Mouse (Mus musculus): Measurements from ENCODE around the gene Zfp106. TPM values are rescaled to one million over a fixed set of nuclear protein-coding genes. Genes with fewer than 3 reads are reported as not detected.

The Zfp106 gene
- polyA plus RNA-seq, 1 experiment from 2014 or later, result 48.4 TPM

DNA sequence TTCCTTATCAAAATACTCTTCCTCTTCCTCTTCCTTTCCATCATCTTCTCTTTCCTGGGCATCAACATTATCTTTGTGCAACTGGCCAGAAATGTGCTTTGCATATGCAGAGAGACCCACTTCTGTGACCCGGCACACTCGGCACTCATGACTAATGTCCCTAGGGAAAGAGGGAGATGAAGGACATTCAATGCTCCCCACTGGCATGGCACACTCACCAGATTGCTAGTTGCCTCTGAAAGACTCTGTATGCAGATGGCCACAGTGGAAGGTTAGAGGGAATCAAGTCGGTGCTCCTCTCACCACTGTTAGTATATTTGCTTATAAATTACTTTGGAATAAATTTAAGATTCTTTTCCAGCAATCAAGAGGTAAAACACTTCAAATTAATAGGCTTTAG lies 24.3 kb downstream of the Zfp106 start:
- H3K4me3 ChIP-seq, result no peak overlapping the region
- ATAC-seq, result peak; percentile 38; the same call in 1 of the 2 replicates
- no peak overlapping the region for H3K4me2 ChIP-seq
- H3K27me3 ChIP-seq, result no peaks in the 10 kb centered on the region
- peak overlapping the region; percentile 63 for H3K27ac ChIP-seq
- peaks cover 16% of the 10 kb centered on the region for H3K4me1 ChIP-seq
- peaks cover 25% of the 10 kb centered on the region for H3K36me3 ChIP-seq (ENCODE audit: poor library complexity, severe bottlenecking)
- 61% methylated on average over 3 of the region's 3 CpGs for whole genome bisulfite sequencing
- H3K9me3 ChIP-seq (replicated peaks), result no peaks in the 10 kb centered on the region
- no peak overlapping the region for H3K9ac ChIP-seq

DNA sequence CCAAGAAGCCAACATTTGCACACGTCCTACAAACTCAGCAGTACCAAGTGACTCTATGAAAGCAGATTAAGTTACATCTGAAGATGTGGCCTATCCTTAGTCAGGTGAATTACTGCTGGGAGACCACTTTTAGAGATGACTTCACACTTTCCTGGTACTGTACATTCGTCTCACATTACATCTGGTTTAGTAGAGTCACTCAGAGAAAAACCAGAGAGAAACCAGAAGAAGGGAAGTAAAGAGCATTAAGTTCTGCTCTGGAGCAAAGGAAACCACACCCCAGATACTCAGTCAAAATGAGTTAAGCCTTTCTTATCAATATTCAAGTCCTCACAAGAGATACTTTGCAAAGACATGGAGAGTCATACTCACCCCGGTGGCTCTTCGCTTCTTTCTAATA lies 32.4 kb downstream of the Zfp106 start:
- no peaks in the 10 kb centered on the region for H3K4me1 ChIP-seq
- no peak overlapping the region for H3K27ac ChIP-seq
- H3K4me3 ChIP-seq, result no peak overlapping the region
- no peak for ATAC-seq
- no peaks in the 10 kb centered on the region for H3K27me3 ChIP-seq
- peaks cover 86% of the 10 kb centered on the region for H3K36me3 ChIP-seq (ENCODE audit: poor library complexity, severe bottlenecking)
- H3K4me2 ChIP-seq, result no peak overlapping the region
- WGBS, result 95% methylated on average over 4 of the region's 4 CpGs
- H3K9ac ChIP-seq, result no peak overlapping the region
- H3K9me3 ChIP-seq (replicated peaks), result no peaks in the 10 kb centered on the region

DNA sequence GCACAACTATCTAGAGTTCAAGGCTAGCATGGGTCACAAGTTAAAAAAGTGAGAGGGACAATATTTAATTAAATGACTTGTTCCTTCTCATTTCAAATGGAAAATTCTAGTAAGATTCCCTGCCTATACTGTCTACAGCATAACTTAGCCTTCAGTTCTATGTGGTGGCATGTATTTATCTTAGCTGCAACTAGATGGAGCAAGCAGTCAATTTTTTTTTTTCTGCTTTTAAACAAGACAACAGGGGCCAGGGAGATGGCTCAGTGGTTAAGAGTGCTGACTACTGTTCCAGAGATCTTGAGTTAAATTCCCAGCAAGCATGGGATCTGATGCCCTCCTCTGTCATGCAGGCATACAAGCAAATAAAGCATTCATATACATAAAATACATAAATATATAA lies 34.1 kb downstream of the Zfp106 start:
- Histone ChIP-seq H3K36me3 (ENCODE audit: poor library complexity, severe bottlenecking) (peaks cover 91% of the 10 kb centered on the region), H3K4me1 (no peaks in the 10 kb centered on the region), H3K4me3 (no peak overlapping the region), H3K9me3 (replicated peaks) (no peaks in the 10 kb centered on the region), H3K27ac (no peak overlapping the region), H3K9ac (no peak overlapping the region), H3K4me2 (no peak overlapping the region), H3K27me3 (no peaks in the 10 kb centered on the region)
- ATAC-seq, result no peak

GRCm38 (mm10) chr2:120526771-120527170 lies 36.9 kb downstream of the Zfp106 start:
- ATAC-seq, result no peak
- Histone ChIP-seq H3K27me3 (no peaks in the 10 kb centered on the region), H3K4me2 (no peak overlapping the region), H3K4me3 (no peak overlapping the region), H3K27ac (no peak overlapping the region), H3K9ac (no peak overlapping the region), H3K36me3 (ENCODE audit: poor library complexity, severe bottlenecking) (peaks cover 91% of the 10 kb centered on the region), H3K4me1 (no peaks in the 10 kb centered on the region), H3K9me3 (replicated peaks) (no peaks in the 10 kb centered on the region)
- 90% methylated on average over 5 of the region's 5 CpGs for WGBS

DNA sequence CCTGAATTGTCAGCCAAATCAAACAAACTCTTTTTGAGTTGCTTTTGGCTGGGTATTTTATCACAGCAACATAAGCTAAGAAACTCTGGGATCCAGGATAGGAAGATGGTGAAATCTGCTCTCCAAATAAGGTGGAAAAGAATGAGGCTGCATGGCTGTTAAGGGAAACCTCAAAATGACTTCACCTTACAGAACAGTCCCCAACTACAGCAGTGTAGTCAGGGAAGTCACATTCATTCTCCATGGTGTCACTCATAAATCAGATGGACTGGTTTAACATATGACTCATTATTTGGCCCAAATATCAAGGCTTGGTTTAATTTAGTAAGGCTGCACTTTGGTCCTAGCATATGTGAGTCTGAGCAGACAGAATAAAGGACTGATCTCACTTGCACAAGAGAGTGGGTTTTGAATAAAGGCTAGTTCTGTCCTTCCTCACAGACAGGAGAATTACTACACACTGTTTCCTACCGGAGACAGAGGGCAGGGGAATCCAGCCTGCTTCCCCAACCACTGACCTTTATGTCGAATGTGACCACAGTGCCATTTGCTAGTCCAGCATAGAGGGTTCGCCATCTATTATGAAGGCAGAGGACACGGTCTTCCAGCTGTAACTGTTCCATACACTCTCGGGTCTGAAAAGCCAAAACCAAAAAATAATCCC lies 45.0 kb downstream of the Zfp106 start:
- no peaks in the 10 kb centered on the region for H3K9me3 ChIP-seq (replicated peaks)
- no peak overlapping the region for H3K4me2 ChIP-seq
- H3K27ac ChIP-seq, result no peak overlapping the region
- H3K4me1 ChIP-seq, result no peaks in the 10 kb centered on the region
- H3K36me3 ChIP-seq (ENCODE audit: poor library complexity, severe bottlenecking), result peaks cover 92% of the 10 kb centered on the region
- 92% methylated on average over 5 of the region's 5 CpGs for WGBS
- no peak overlapping the region for H3K4me3 ChIP-seq
- no peak overlapping the region for H3K9ac ChIP-seq
- no peaks in the 10 kb centered on the region for H3K27me3 ChIP-seq
- no peak for ATAC-seq

- Histone ChIP-seq H3K36me3 (ENCODE audit: poor library complexity, severe bottlenecking) (peaks cover 84% of the 10 kb centered on the region), H3K4me3 (no peak overlapping the region), H3K4me1 (no peaks in the 10 kb centered on the region), H3K27ac (no peak overlapping the region), H3K4me2 (no peak overlapping the region), H3K9me3 (replicated peaks) (no peaks in the 10 kb centered on the region), H3K9ac (no peak overlapping the region), H3K27me3 (no peaks in the 10 kb centered on the region)
- 97% methylated on average over 4 of the region's 4 CpGs for WGBS
- no peak for ATAC-seq
These were observed 49.5 kb downstream of the Zfp106 start for GRCm38 (mm10) chr2:120514181-120514580.

DNA sequence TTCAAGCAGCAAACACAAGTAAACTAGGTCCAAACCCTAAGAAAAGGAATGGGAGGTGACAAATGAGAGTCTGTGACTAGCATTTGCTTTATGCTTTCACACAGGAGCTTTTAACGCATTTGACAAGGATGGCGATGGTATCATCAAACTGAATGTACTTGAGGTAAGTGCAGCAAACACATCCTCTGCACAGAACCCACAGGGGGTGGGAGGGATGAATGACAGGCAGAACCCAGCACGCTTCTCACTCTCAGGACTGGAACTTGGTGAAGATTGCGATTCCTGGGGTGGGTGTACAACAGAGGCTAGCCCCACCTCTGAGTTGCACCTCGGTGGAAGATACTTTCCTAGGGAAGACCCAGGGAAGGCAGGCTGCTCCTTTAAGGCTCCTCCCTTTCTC lies 59.7 kb downstream of the Zfp106 start:
- Histone ChIP-seq H3K27ac (no peak overlapping the region), H3K9me3 (replicated peaks) (no peaks in the 10 kb centered on the region), H3K27me3 (no peaks in the 10 kb centered on the region), H3K4me3 (no peak overlapping the region), H3K4me1 (peaks cover 10% of the 10 kb centered on the region; the same call in 1 of the 2 replicates), H3K36me3 (ENCODE audit: poor library complexity, severe bottlenecking) (peaks cover 49% of the 10 kb centered on the region), H3K9ac (no peak overlapping the region), H3K4me2 (no peak overlapping the region)
- 89% methylated on average over 5 of the region's 5 CpGs for WGBS
- ATAC-seq, result no peak

GRCm38 (mm10) chr2:120503094-120503493 lies 60.5 kb downstream of the Zfp106 start:
- no peaks in the 10 kb centered on the region for H3K9me3 ChIP-seq (replicated peaks)
- WGBS, result 92% methylated on average over 6 of the region's 6 CpGs
- peaks cover 10% of the 10 kb centered on the region; the same call in 1 of the 2 replicates for H3K4me1 ChIP-seq
- no peaks in the 10 kb centered on the region for H3K27me3 ChIP-seq
- H3K4me2 ChIP-seq, result no peak overlapping the region
- no peak for ATAC-seq
- no peak overlapping the region for H3K4me3 ChIP-seq
- peaks cover 40% of the 10 kb centered on the region for H3K36me3 ChIP-seq (ENCODE audit: poor library complexity, severe bottlenecking)
- no peak overlapping the region for H3K9ac ChIP-seq
- no peak overlapping the region for H3K27ac ChIP-seq

DNA sequence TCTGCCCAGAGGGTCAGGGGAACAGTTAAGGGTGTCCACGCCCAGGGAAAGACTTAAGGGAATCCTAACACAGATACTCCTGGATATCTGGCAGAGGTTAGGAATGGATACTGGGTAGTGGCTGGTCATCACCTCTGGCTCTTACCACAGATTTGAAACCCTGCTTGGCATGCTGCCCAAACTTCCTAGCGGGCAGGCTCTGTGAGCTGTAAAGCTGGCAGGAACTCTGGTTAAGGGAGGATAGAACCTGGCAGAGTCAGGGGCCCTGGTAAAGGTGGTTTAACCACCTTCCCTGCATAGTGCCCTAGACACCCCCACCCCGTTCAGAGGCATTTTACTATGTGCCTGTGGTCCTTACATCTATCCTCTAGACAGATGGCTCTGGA lies 61.0 kb downstream of the Zfp106 start:
- H3K27ac ChIP-seq, result no peak overlapping the region
- no peak overlapping the region for H3K4me3 ChIP-seq
- H3K9ac ChIP-seq, result no peak overlapping the region
- peaks cover 10% of the 10 kb centered on the region; the same call in 1 of the 2 replicates for H3K4me1 ChIP-seq
- H3K9me3 ChIP-seq (replicated peaks), result no peaks in the 10 kb centered on the region
- no peak overlapping the region for H3K4me2 ChIP-seq
- H3K27me3 ChIP-seq, result no peaks in the 10 kb centered on the region
- H3K36me3 ChIP-seq (ENCODE audit: poor library complexity, severe bottlenecking), result peaks cover 36% of the 10 kb centered on the region
- no peak for ATAC-seq
- WGBS, result 76% methylated on average over 3 of the region's 3 CpGs

- WGBS, result 76% methylated on average over 13 of the region's 13 CpGs
- no peak overlapping the region for H3K4me2 ChIP-seq
- H3K4me3 ChIP-seq, result no peak overlapping the region
- no peak overlapping the region for H3K27ac ChIP-seq
- no peaks in the 10 kb centered on the region for H3K9me3 ChIP-seq (replicated peaks)
- H3K27me3 ChIP-seq, result no peaks in the 10 kb centered on the region
- H3K36me3 ChIP-seq (ENCODE audit: poor library complexity, severe bottlenecking), result peaks cover 32% of the 10 kb centered on the region
- H3K9ac ChIP-seq, result no peak overlapping the region
- ATAC-seq, result no peak
- peaks cover 10% of the 10 kb centered on the region; the same call in 1 of the 2 replicates for H3K4me1 ChIP-seq
These were observed 61.6 kb downstream of the Zfp106 start for GRCm38 (mm10) chr2:120501931-120502604.

DNA sequence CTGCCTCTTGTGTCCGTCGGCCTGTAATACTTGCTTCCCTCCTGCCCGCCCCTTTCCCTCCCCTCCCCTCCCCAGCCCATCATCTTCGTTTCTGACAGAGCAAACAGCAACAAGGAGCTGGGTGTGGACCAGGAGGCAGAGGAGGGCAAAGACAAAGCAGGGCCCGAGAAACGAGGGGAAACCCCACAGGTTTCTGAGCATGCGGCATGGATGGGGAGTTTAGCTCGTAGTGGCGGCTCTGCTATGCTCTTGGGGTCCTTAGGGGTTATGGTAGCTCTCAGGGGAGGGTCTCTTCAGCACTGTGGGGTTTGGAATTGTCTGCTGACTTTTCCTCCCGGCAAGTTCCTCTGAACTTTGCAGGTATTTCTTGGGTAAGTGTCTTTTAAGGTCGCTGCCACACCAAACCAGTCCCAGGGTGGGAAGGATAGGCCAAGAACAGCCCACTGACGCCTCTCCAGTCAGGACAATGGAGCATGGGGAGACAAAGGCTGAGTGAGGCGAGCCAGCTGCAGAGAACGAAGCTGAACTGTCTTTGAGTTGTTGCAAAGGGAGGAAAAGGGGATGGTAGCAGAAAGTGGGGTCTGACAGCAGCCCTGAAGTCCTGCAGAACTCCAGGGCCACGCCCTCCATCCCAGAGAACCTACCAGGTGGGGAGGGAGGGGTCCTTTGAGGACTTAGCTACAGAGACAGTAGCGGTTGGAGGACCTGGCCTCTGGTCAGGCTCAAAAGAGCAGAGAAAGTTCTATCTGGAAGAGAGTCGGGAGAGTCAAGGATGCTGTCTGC lies 62.3 kb downstream of the Zfp106 start:
- Histone ChIP-seq H3K4me2 (no peak overlapping the region), H3K36me3 (ENCODE audit: poor library complexity, severe bottlenecking) (peaks cover 30% of the 10 kb centered on the region), H3K27ac (no peak overlapping the region), H3K9me3 (replicated peaks) (no peaks in the 10 kb centered on the region), H3K27me3 (no peaks in the 10 kb centered on the region), H3K4me1 (peaks cover 10% of the 10 kb centered on the region; the same call in 1 of the 2 replicates), H3K4me3 (no peak overlapping the region), H3K9ac (no peak overlapping the region)
- no peak for ATAC-seq
- WGBS, result 38% methylated on average over 17 of the region's 17 CpGs

GRCm38 (mm10) chr2:120499971-120500471 lies 63.6 kb downstream of the Zfp106 start:
- WGBS, result 83% methylated on average over 6 of the region's 6 CpGs
- Histone ChIP-seq H3K4me1 (peaks cover 10% of the 10 kb centered on the region; the same call in 1 of the 2 replicates), H3K27ac (no peak overlapping the region), H3K9me3 (replicated peaks) (no peaks in the 10 kb centered on the region), H3K36me3 (ENCODE audit: poor library complexity, severe bottlenecking) (peaks cover 17% of the 10 kb centered on the region), H3K4me2 (no peak overlapping the region), H3K9ac (no peak overlapping the region), H3K27me3 (no peaks in the 10 kb centered on the region), H3K4me3 (no peak overlapping the region)
- no peak for ATAC-seq
